Mouse (Mus musculus) forebrain, embryonic 15.5 days (tissue): ENCODE data around the gene Prkaa2. TPM values are rescaled to one million over a fixed set of nuclear protein-coding genes. Genes with fewer than 3 reads are reported as not detected.

Experiments
- ATAC-seq: fragments of 200-750 bp; cut with Nextera tagmentation; replicated peaks from 2 replicates; pipeline ENCODE4 v1.8.0; 2017; ENCODE audit warnings: mild to moderate bottlenecking, moderate TSS enrichment, moderate library complexity
- H3K27ac ChIP-seq: fragments of 300-500 bp; sonication (generic); replicated peaks from 2 replicates; pipeline ENCODE4 v1.5.1; 2015; ENCODE audit warnings: mild to moderate bottlenecking, inconsistent platforms
- H3K27me3 ChIP-seq: fragments of 300-500 bp; sonication (generic); 2 replicates; pipeline ENCODE4 v1.6.1; 2015; ENCODE audit warnings: inconsistent platforms
- H3K36me3 ChIP-seq: fragments of 300-500 bp; sonication (generic); 2 replicates; pipeline ENCODE4 v1.6.1; 2015; ENCODE audit warnings: mild to moderate bottlenecking, inconsistent platforms
- H3K4me1 ChIP-seq: fragments of 300-500 bp; sonication (generic); 2 replicates; pipeline ENCODE4 v1.6.1; 2015; ENCODE audit warnings: inconsistent platforms
- H3K4me2 ChIP-seq: fragments of 300-500 bp; sonication (generic); replicated peaks from 2 replicates; pipeline ENCODE4 v1.6.1; 2015; ENCODE audit warnings: mild to moderate bottlenecking, inconsistent platforms
- H3K4me3 ChIP-seq: fragments of 300-500 bp; sonication (generic); 2 replicates; pipeline ENCODE4 v1.5.1; 2015; ENCODE audit warnings: mild to moderate bottlenecking, inconsistent platforms
- H3K9ac ChIP-seq: fragments of 300-500 bp; sonication (generic); replicated peaks from 2 replicates; pipeline ENCODE4 v1.6.1; 2015; ENCODE audit warnings: mild to moderate bottlenecking, inconsistent platforms
- H3K9me3 ChIP-seq: fragments of 300-500 bp; sonication (generic); 2 replicates; pipeline ENCODE4 v1.6.1; 2016; ENCODE audit warnings: inconsistent platforms
- WGBS: fragments of 180-500 bp; shearing (Covaris S2); methylation state at CpG from one replicate; pipeline ENCODE4 v1.1.7; 2015; ENCODE audit warnings: mixed read lengths; 5-methylcytosine and 5-hydroxymethylcytosine counted together
- polyA plus RNA-seq: library from polyadenylated mRNA; unstranded; fragments of >200 nt; fragmentation: Nextera tagmentation; extraction: Ambion mirVana; gene quantifications from 2 replicates; pipeline ENCODE4 v1.2.1, GENCODE M21; 2015

Gene Prkaa2
- polyA plus RNA-seq, 1 experiment from 2014 or later = 11.2 TPM

GRCm38 (mm10) chr4:105004135-105004534 lies 105.6 kb downstream of the Prkaa2 start:
- Histone ChIP-seq H3K27me3 (no peaks in the 10 kb centered on the region), H3K4me1 (peaks cover 4% of the 10 kb centered on the region; the same call in 1 of the 2 replicates), H3K27ac (no peak overlapping the region), H3K9ac (no peak overlapping the region), H3K36me3 (no peaks in the 10 kb centered on the region), H3K4me2 (no peak overlapping the region), H3K9me3 (no peaks in the 10 kb centered on the region), H3K4me3 (no peak overlapping the region)
- 65% methylated on average over 8 of the region's 8 CpGs for WGBS
- ATAC-seq = no peak

GRCm38 (mm10) chr4:105001736-105002135 lies 108.0 kb downstream of the Prkaa2 start:
- no peaks in the 10 kb centered on the region for H3K27me3 ChIP-seq
- ATAC-seq = no peak
- no peak overlapping the region for H3K4me3 ChIP-seq
- H3K27ac ChIP-seq = peak overlapping the region; percentile 32
- no peak overlapping the region for H3K9ac ChIP-seq
- no peaks in the 10 kb centered on the region for H3K36me3 ChIP-seq
- H3K4me1 ChIP-seq = peaks cover 4% of the 10 kb centered on the region; the same call in 1 of the 2 replicates
- no peak overlapping the region for H3K4me2 ChIP-seq
- no peaks in the 10 kb centered on the region for H3K9me3 ChIP-seq
- WGBS = 65% methylated on average over 1 of the region's 1 CpGs

- ATAC-seq = no peak
- Histone ChIP-seq H3K9me3 (no peaks in the 10 kb centered on the region), H3K27ac (no peak overlapping the region), H3K4me3 (no peak overlapping the region), H3K27me3 (no peaks in the 10 kb centered on the region), H3K4me2 (no peak overlapping the region), H3K4me1 (peaks cover 4% of the 10 kb centered on the region; the same call in 1 of the 2 replicates), H3K36me3 (no peaks in the 10 kb centered on the region), H3K9ac (no peak overlapping the region)
- WGBS = 84% methylated on average over 5 of the region's 5 CpGs
These were observed 110.0 kb downstream of the Prkaa2 start for GRCm38 (mm10) chr4:104999702-105000101.

GRCm38 (mm10) chr4:104993140-104993874 lies 116.4 kb downstream of the Prkaa2 start:
- no peak overlapping the region for H3K27ac ChIP-seq
- no peak overlapping the region for H3K4me2 ChIP-seq
- 92% methylated on average over 10 of the region's 10 CpGs for WGBS
- H3K4me1 ChIP-seq = no peaks in the 10 kb centered on the region
- H3K27me3 ChIP-seq = no peaks in the 10 kb centered on the region
- H3K36me3 ChIP-seq = no peaks in the 10 kb centered on the region
- H3K9ac ChIP-seq = no peak overlapping the region
- no peak for ATAC-seq
- H3K4me3 ChIP-seq = no peak overlapping the region
- H3K9me3 ChIP-seq = no peaks in the 10 kb centered on the region

GRCm38 (mm10) chr4:104992271-104992670 lies 117.4 kb downstream of the Prkaa2 start:
- no peak overlapping the region for H3K4me3 ChIP-seq
- no peaks in the 10 kb centered on the region for H3K4me1 ChIP-seq
- no peaks in the 10 kb centered on the region for H3K27me3 ChIP-seq
- H3K9ac ChIP-seq = no peak overlapping the region
- H3K4me2 ChIP-seq = no peak overlapping the region
- no peaks in the 10 kb centered on the region for H3K9me3 ChIP-seq
- ATAC-seq = no peak
- no peak overlapping the region for H3K27ac ChIP-seq
- no peaks in the 10 kb centered on the region for H3K36me3 ChIP-seq
- WGBS = 81% methylated on average over 3 of the region's 3 CpGs

GRCm38 (mm10) chr4:104990686-104991085 lies 119.0 kb downstream of the Prkaa2 start:
- ATAC-seq = no peak
- H3K9me3 ChIP-seq = no peaks in the 10 kb centered on the region
- no peak overlapping the region for H3K9ac ChIP-seq
- H3K4me2 ChIP-seq = no peak overlapping the region
- H3K27me3 ChIP-seq = no peaks in the 10 kb centered on the region
- H3K27ac ChIP-seq = no peak overlapping the region
- WGBS = 74% methylated on average over 3 of the region's 3 CpGs
- H3K4me3 ChIP-seq = no peak overlapping the region
- H3K4me1 ChIP-seq = no peaks in the 10 kb centered on the region
- no peaks in the 10 kb centered on the region for H3K36me3 ChIP-seq

- Histone ChIP-seq H3K27ac (no peak overlapping the region), H3K4me1 (no peaks in the 10 kb centered on the region), H3K4me2 (no peak overlapping the region), H3K36me3 (no peaks in the 10 kb centered on the region), H3K9me3 (no peaks in the 10 kb centered on the region), H3K4me3 (no peak overlapping the region), H3K9ac (no peak overlapping the region), H3K27me3 (no peaks in the 10 kb centered on the region)
- WGBS = 71% methylated on average over 6 of the region's 6 CpGs
- ATAC-seq = no peak
These were observed 119.7 kb downstream of the Prkaa2 start for GRCm38 (mm10) chr4:104990016-104990415.

GRCm38 (mm10) chr4:104988709-104989108 lies 121.0 kb downstream of the Prkaa2 start:
- Histone ChIP-seq H3K36me3 (no peaks in the 10 kb centered on the region), H3K9ac (no peak overlapping the region), H3K4me1 (no peaks in the 10 kb centered on the region), H3K4me3 (no peak overlapping the region), H3K9me3 (no peaks in the 10 kb centered on the region), H3K27ac (no peak overlapping the region), H3K27me3 (no peaks in the 10 kb centered on the region), H3K4me2 (no peak overlapping the region)
- no peak for ATAC-seq
- 87% methylated on average over 7 of the region's 7 CpGs for WGBS

GRCm38 (mm10) chr4:104988102-104988501 lies 121.6 kb downstream of the Prkaa2 start:
- no peaks in the 10 kb centered on the region for H3K9me3 ChIP-seq
- H3K27ac ChIP-seq = no peak overlapping the region
- H3K4me1 ChIP-seq = no peaks in the 10 kb centered on the region
- no peak for ATAC-seq
- H3K27me3 ChIP-seq = no peaks in the 10 kb centered on the region
- H3K4me3 ChIP-seq = no peak overlapping the region
- H3K9ac ChIP-seq = no peak overlapping the region
- H3K36me3 ChIP-seq = no peaks in the 10 kb centered on the region
- no peak overlapping the region for H3K4me2 ChIP-seq
- WGBS = 89% methylated on average over 5 of the region's 5 CpGs

- Histone ChIP-seq H3K9me3 (no peaks in the 10 kb centered on the region), H3K9ac (no peak overlapping the region), H3K27ac (no peak overlapping the region), H3K4me3 (no peak overlapping the region), H3K36me3 (no peaks in the 10 kb centered on the region), H3K4me1 (no peaks in the 10 kb centered on the region), H3K4me2 (no peak overlapping the region), H3K27me3 (no peaks in the 10 kb centered on the region)
- ATAC-seq = no peak
- WGBS = 67% methylated on average over 7 of the region's 7 CpGs
These were observed 122.1 kb downstream of the Prkaa2 start for GRCm38 (mm10) chr4:104987631-104988030.

- H3K4me3 ChIP-seq = no peak overlapping the region
- H3K36me3 ChIP-seq = no peaks in the 10 kb centered on the region
- no peak overlapping the region for H3K9ac ChIP-seq
- no peak overlapping the region for H3K27ac ChIP-seq
- WGBS = 88% methylated on average over 5 of the region's 5 CpGs
- no peaks in the 10 kb centered on the region for H3K4me1 ChIP-seq
- no peak overlapping the region for H3K4me2 ChIP-seq
- H3K27me3 ChIP-seq = no peaks in the 10 kb centered on the region
- no peak for ATAC-seq
- H3K9me3 ChIP-seq = no peaks in the 10 kb centered on the region
These were observed 123.6 kb downstream of the Prkaa2 start for GRCm38 (mm10) chr4:104985960-104986632.
